In genomic region chr6:102564011-102564731, GRCm38 (mm10) we compare ENCODE assay signal across 8 mouse cellular contexts. TPM values are rescaled to one million over a fixed set of nuclear protein-coding genes. Genes with fewer than 3 reads are reported as not detected.
A peak's percentile ranks its signal among the peaks of the same experiment; 100 is the strongest.
DNase-seq lines count a peak whose midpoint lies in the region; ATAC-seq and TF ChIP-seq lines count a peak whose summit lies in the region.

No protein-coding gene starts in this region.

- peak; percentile 21; the same call in 1 of the 2 replicates for TF ChIP-seq CTCF in heart, postnatal 0 days (IDR thresholded peaks at IDR 0.05; ENCODE audit: low read depth)

- WGBS in embryonic facial prominence, embryonic 11.5 days, result 0% methylated on average over 29 of the region's 63 CpGs
- under 1% methylated on average over 47 of the region's 63 CpGs for WGBS in heart, postnatal 0 days
- WGBS in liver, embryonic 16.5 days (ENCODE audit: insufficient replicate concordance), result under 1% methylated on average over 59 of the region's 63 CpGs

- peak overlapping the region; percentile 69 to 74 for H3K4me3 ChIP-seq in ES-E14 (ENCODE audit: insufficient read depth in 1 of 2, low read depth in 1 of 2, low read length in 2 of 2, poor library complexity in 1 of 2, severe bottlenecking in 1 of 2)
- peak overlapping the region; percentile 50 for H3K4me3 ChIP-seq in embryonic facial prominence, embryonic 11.5 days (ENCODE audit: low read depth, low read length)
- peak overlapping the region; percentile 51 for H3K4me3 ChIP-seq in heart, postnatal 0 days (ENCODE audit: low read depth, low read length)
- peak overlapping the region; percentile 76 for H3K4me3 ChIP-seq in liver, embryonic 16.5 days (ENCODE audit: low read depth, low read length)

- peaks cover 2% of the 10 kb centered on the region; the same call in 1 of the 2 replicates for H3K27me3 ChIP-seq in embryonic facial prominence, embryonic 11.5 days (ENCODE audit: control insufficient read depth, insufficient read depth, low read length)
- peaks cover 7% of the 10 kb centered on the region for H3K27me3 ChIP-seq in heart, postnatal 0 days (ENCODE audit: control insufficient read depth, insufficient read depth, low read length)
- H3K27me3 ChIP-seq in liver, embryonic 16.5 days (ENCODE audit: control insufficient read depth, insufficient read depth, low read depth, low read length), result peaks cover 13% of the 10 kb centered on the region

- H3K27ac ChIP-seq in ES-E14 (ENCODE audit: insufficient read depth, low read depth, low read length, poor library complexity, severe bottlenecking), result no peak overlapping the region
- no peak overlapping the region for H3K27ac ChIP-seq in embryonic facial prominence, embryonic 11.5 days (replicated peaks; ENCODE audit: low read depth, low read length)
- H3K27ac ChIP-seq in heart, postnatal 0 days (ENCODE audit: low read depth), result no peak overlapping the region
- H3K27ac ChIP-seq in liver, embryonic 16.5 days (ENCODE audit: low read length), result peak overlapping the region; percentile 76

- H3K4me1 ChIP-seq in ES-E14 (ENCODE audit: control insufficient read depth in 2 of 2, insufficient read depth in 2 of 2, low read length in 2 of 2, poor library complexity in 1 of 2), result no peaks in the 10 kb centered on the region
- no peaks in the 10 kb centered on the region for H3K4me1 ChIP-seq in embryonic facial prominence, embryonic 11.5 days (ENCODE audit: control insufficient read depth, insufficient read depth, low read length)
- H3K4me1 ChIP-seq in heart, postnatal 0 days (ENCODE audit: control insufficient read depth, insufficient read depth), result no peaks in the 10 kb centered on the region
- H3K4me1 ChIP-seq in liver, embryonic 16.5 days (ENCODE audit: control insufficient read depth, low read depth, low read length), result peaks cover 21% of the 10 kb centered on the region

- H3K9me3 ChIP-seq in ES-E14 (ENCODE audit: control insufficient read depth, insufficient read depth, low read depth, low read length), result no peaks in the 10 kb centered on the region
- H3K9me3 ChIP-seq in embryonic facial prominence, embryonic 11.5 days (replicated peaks; ENCODE audit: control insufficient read depth, low read length), result no peaks in the 10 kb centered on the region
- H3K9me3 ChIP-seq in heart, postnatal 0 days (replicated peaks; ENCODE audit: control insufficient read depth, low read length), result no peaks in the 10 kb centered on the region
- H3K9me3 ChIP-seq in liver, embryonic 16.5 days (replicated peaks; ENCODE audit: control insufficient read depth, low read length), result no peaks in the 10 kb centered on the region

- peak; percentile 98 for ATAC-seq in embryonic facial prominence, embryonic 11.5 days (replicated peaks; ENCODE audit: insufficient number of reproducible peaks, low FRiP score, low TSS enrichment, low read depth)
- ATAC-seq in heart, postnatal 0 days (ENCODE audit: insufficient read depth, low read depth), result peak; percentile 87
- peak; percentile 94 for ATAC-seq in liver, embryonic 16.5 days (ENCODE audit: low read depth)

- in situ Hi-C loops in ES-E14 (cut with MboI; ENCODE audit: low sequenced_read_pairs in 2 of 2, unreplicated experiment in 2 of 2), result no loop called here

- H3K36me3 ChIP-seq in ES-E14 (ENCODE audit: control insufficient read depth, insufficient read depth, low read length, poor library complexity, severe bottlenecking), result no peaks in the 10 kb centered on the region
- H3K36me3 ChIP-seq in embryonic facial prominence, embryonic 11.5 days (replicated peaks; ENCODE audit: control insufficient read depth, insufficient read depth, low read depth, low read length), result no peaks in the 10 kb centered on the region
- H3K36me3 ChIP-seq in heart, postnatal 0 days (replicated peaks; ENCODE audit: control insufficient read depth, insufficient read depth, low read length), result no peaks in the 10 kb centered on the region
- no peaks in the 10 kb centered on the region for H3K36me3 ChIP-seq in liver, embryonic 16.5 days (ENCODE audit: control insufficient read depth, insufficient read depth)

- peak overlapping the region; percentile 71 for H3K9ac ChIP-seq in ES-E14 (ENCODE audit: insufficient read depth, low read depth, low read length, poor library complexity, severe bottlenecking)
- peak overlapping the region; percentile 55 for H3K9ac ChIP-seq in embryonic facial prominence, embryonic 11.5 days (replicated peaks; ENCODE audit: low read length)
- H3K9ac ChIP-seq in heart, postnatal 0 days (replicated peaks; ENCODE audit: low read depth, low read length), result no peak overlapping the region
- H3K9ac ChIP-seq in liver, embryonic 16.5 days (ENCODE audit: low read depth, low read length), result peak overlapping the region; percentile 81

- TF ChIP-seq EP300 in heart, postnatal 0 days (IDR thresholded peaks at IDR 0.05; ENCODE audit: low read depth), result no peak

- peak overlapping the region; percentile 94 for H3K4me2 ChIP-seq in embryonic facial prominence, embryonic 11.5 days (ENCODE audit: low read depth, low read length)
- H3K4me2 ChIP-seq in heart, postnatal 0 days (ENCODE audit: low read depth, low read length), result peak overlapping the region; percentile 79
- peak overlapping the region; percentile 83 for H3K4me2 ChIP-seq in liver, embryonic 16.5 days (ENCODE audit: low read depth, low read length)

- DNase-seq in ES-E14 (ENCODE audit: low read depth, low spot score), result peak; percentile 55
- DNase-seq in adrenal gland, adult 2 months, result peak; percentile 45
- peak; percentile 80 for DNase-seq in embryonic facial prominence, embryonic 11.5 days (ENCODE audit: low spot score)
- DNase-seq in heart, postnatal 0 days (ENCODE audit: low spot score), result peak; percentile 31
- peak; percentile 55 to 58 for DNase-seq in kidney, postnatal 36 days
- DNase-seq in retina, postnatal 7 days (ENCODE audit: low read depth, low spot score), result peak; percentile 49
- no peak for DNase-seq in T-cell, adult 2 months (ENCODE audit: low spot score)

TF ChIP-seq in ES-E14, 5 proteins besides CTCF, POLR2A, EP300 and RAD21:
- no peak for TF ChIP-seq MAFK (IDR thresholded peaks at IDR 0.05; ENCODE audit: insufficient read depth, low read depth, low read length)
- TF ChIP-seq ZC3H11A (IDR thresholded peaks at IDR 0.05; ENCODE audit: borderline replicate concordance, low read depth, low read length), result no peak
- no peak for TF ChIP-seq HCFC1 (IDR thresholded peaks at IDR 0.05; ENCODE audit: borderline replicate concordance, insufficient read depth, low read length)
- TF ChIP-seq ZNF384 (IDR thresholded peaks at IDR 0.05; ENCODE audit: low read depth, low read length), result no peak
- TF ChIP-seq CHD2 (IDR thresholded peaks at IDR 0.05; ENCODE audit: low read depth, low read length), result no peak

RNA-seq across cellular contexts. Expression of gene Cntn3, which starts 8.7 kb away (rescaled TPM):
- 0.27 and 0.32 TPM in 2 replicates for total RNA-seq in ES-E14 (2012; rRNA removed)
- under 1 TPM; 0.29 to 0.73 TPM for total RNA-seq in adrenal gland, adult 2 months (2021)
- polyA plus RNA-seq in adrenal gland, adult 2 months (2012; rRNA removed), result not detected in 2 replicates
- 0.76 and 1.0 TPM in 2 replicates for polyA plus RNA-seq in embryonic facial prominence, embryonic 11.5 days (2014; fragmentation: Nextera tagmentation; extraction: Ambion mirVana)
- 0.04 and 0.08 TPM in 2 replicates for total RNA-seq in heart, postnatal 0 days (2014; rRNA removed; ENCODE audit: low replicate concordance)
- 0.03 and 0.14 TPM in 2 replicates for polyA plus RNA-seq in heart, postnatal 0 days (2015; fragmentation: Nextera tagmentation; extraction: Ambion mirVana)
- polyA plus RNA-seq in liver, embryonic 16.5 days (2015; fragmentation: Nextera tagmentation; extraction: Ambion mirVana), result 0.74 and 0.97 TPM in 2 replicates
